Mouse (Mus musculus): ENCODE results near the gene Rnf113a1.
"Not testable (repeated sequence)": the region's sequence is repeated elsewhere in the genome, so short reads cannot be mapped to it uniquely, and the experiment has no call there.

Gene Rnf113a1

GRCm38 (mm10) chrX:37191105-37191743 lies at the start of gene Rnf113a1, which contains the start of gene Ndufa1:
TSS of gene Rnf113a1 (plus strand) at chrX:37191245.
TSS of gene Ndufa1 (minus strand) at chrX:37191163.
- DNase-seq (ENCODE audit: low read depth, low spot score), result peak; percentile 86

GRCm38 (mm10) chrX:37141732-37142131 lies 49.3 kb upstream of the Rnf113a1 start:
- DNase-seq (ENCODE audit: low read depth, low spot score), result no peak

GRCm38 (mm10) chrX:37144498-37144897 lies 46.5 kb upstream of the Rnf113a1 start:
- not testable (repeated sequence) for DNase-seq (ENCODE audit: low read depth, low spot score)

- peak; percentile 43 for DNase-seq (ENCODE audit: low read depth, low spot score)
Measured at GRCm38 (mm10) chrX:37144954-37145353, 46.1 kb upstream of the Rnf113a1 start.

GRCm38 (mm10) chrX:37157839-37158238 lies 33.2 kb upstream of the Rnf113a1 start:
- DNase-seq (ENCODE audit: low read depth, low spot score), result no peak

GRCm38 (mm10) chrX:37161169-37161568 lies 29.9 kb upstream of the Rnf113a1 start:
- no peak for DNase-seq (ENCODE audit: low read depth, low spot score)

GRCm38 (mm10) chrX:37163115-37163514 lies 27.9 kb upstream of the Rnf113a1 start:
- no peak for DNase-seq (ENCODE audit: low read depth, low spot score)

GRCm38 (mm10) chrX:37167085-37167484 lies 24.0 kb upstream of the Rnf113a1 start:
- DNase-seq (ENCODE audit: low read depth, low spot score), result peak; percentile 66

GRCm38 (mm10) chrX:37168742-37169141 lies 22.3 kb upstream of the Rnf113a1 start, which contains the start of gene Akap14:
TSS of gene Akap14 (minus strand) at chrX:37168842.
- no peak for DNase-seq (ENCODE audit: low read depth, low spot score)

- not testable (repeated sequence) for DNase-seq (ENCODE audit: low read depth, low spot score)
Measured at GRCm38 (mm10) chrX:37184401-37184800, 6.6 kb upstream of the Rnf113a1 start.

- no peak for DNase-seq (ENCODE audit: low read depth, low spot score)
Measured at GRCm38 (mm10) chrX:37190755-37191104, 315 bp upstream of the Rnf113a1 start.

- DNase-seq (ENCODE audit: low read depth, low spot score), result peak; percentile 16
Measured at GRCm38 (mm10) chrX:37191744-37192379, 817 bp downstream of the Rnf113a1 start.

GRCm38 (mm10) chrX:37198676-37199075 lies 7.6 kb downstream of the Rnf113a1 start:
- peak; percentile 49 for DNase-seq (ENCODE audit: low read depth, low spot score)

- no peak for DNase-seq (ENCODE audit: low read depth, low spot score)
Measured at GRCm38 (mm10) chrX:37210941-37211340, 19.9 kb downstream of the Rnf113a1 start, which contains the start of gene Gm9. TSS of gene Gm9 (minus strand) at chrX:37211041.

GRCm38 (mm10) chrX:37222158-37222557 lies 31.1 kb downstream of the Rnf113a1 start, which contains the start of gene Rhox1:
TSS of gene Rhox1 (minus strand) at chrX:37222258.
- not testable (repeated sequence) for DNase-seq (ENCODE audit: low read depth, low spot score)

Data from ZHBTc4 (cell line).